Mouse (Mus musculus) liver, embryonic 12.5 days (tissue): ENCODE data around the gene Dxo. TPM values are rescaled to one million over a fixed set of nuclear protein-coding genes. Genes with fewer than 3 reads are reported as not detected.

Source experiments
- ATAC-seq: fragments of 200-750 bp; cut with Nextera tagmentation; 2 replicates; pipeline ENCODE4 v1.8.0; 2017; ENCODE audit warnings: moderate number of reproducible peaks, mild to moderate bottlenecking, moderate library complexity
- H3K27ac ChIP-seq: fragments of 300-500 bp; sonication (generic); 2 replicates; pipeline ENCODE4 v1.5.1; 2016; ENCODE audit warnings: mild to moderate bottlenecking
- H3K27me3 ChIP-seq: fragments of 300-500 bp; sonication (generic); replicated peaks from 2 replicates; pipeline ENCODE4 v1.6.1; 2016; ENCODE audit warnings: mild to moderate bottlenecking, moderate library complexity
- H3K36me3 ChIP-seq: fragments of 300-500 bp; sonication (generic); 2 replicates; pipeline ENCODE4 v1.6.1; 2016; ENCODE audit warnings: mild to moderate bottlenecking, moderate library complexity
- H3K4me1 ChIP-seq: fragments of 300-500 bp; sonication (generic); 2 replicates; pipeline ENCODE4 v1.6.1; 2016
- H3K4me2 ChIP-seq: fragments of 300-500 bp; sonication (generic); 2 replicates; pipeline ENCODE4 v1.6.1; 2016; ENCODE audit warnings: mild to moderate bottlenecking, moderate library complexity
- H3K4me3 ChIP-seq: fragments of 300-500 bp; sonication (generic); 2 replicates; pipeline ENCODE4 v1.5.1; 2016; ENCODE audit warnings: mild to moderate bottlenecking, moderate library complexity
- H3K9ac ChIP-seq: fragments of 300-500 bp; sonication (generic); 2 replicates; pipeline ENCODE4 v1.6.1; 2016; ENCODE audit warnings: mild to moderate bottlenecking, moderate library complexity
- H3K9me3 ChIP-seq: fragments of 300-500 bp; sonication (generic); replicated peaks from 2 replicates; pipeline ENCODE4 v1.6.1; 2016; ENCODE audit warnings: mild to moderate bottlenecking, moderate library complexity
- WGBS: fragments of 180-500 bp; shearing (Covaris S2); methylation state at CpG from one replicate; pipeline ENCODE4 v1.1.7; 2016; ENCODE audit not compliant: insufficient replicate concordance; 5-methylcytosine and 5-hydroxymethylcytosine counted together
- polyA plus RNA-seq: library from polyadenylated mRNA; unstranded; fragments of >200 nt; fragmentation: Nextera tagmentation; extraction: Ambion mirVana; gene quantifications from 2 replicates; pipeline ENCODE4 v1.2.1, GENCODE M21; 2016

Gene Dxo
- polyA plus RNA-seq, 1 experiment from 2014 or later: 38.8 TPM

GRCm38 (mm10) chr17:34858670-34859069, 21.9 kb downstream of the Dxo start:
- Histone ChIP-seq H3K27ac (no peak overlapping the region), H3K4me1 (peaks cover 4% of the 10 kb centered on the region; the same call in 1 of the 2 replicates), H3K9ac (no peak overlapping the region), H3K9me3 (no peaks in the 10 kb centered on the region), H3K27me3 (peaks cover 13% of the 10 kb centered on the region; the same call in 1 of the 2 replicates), H3K36me3 (peaks cover 44% of the 10 kb centered on the region), H3K4me2 (no peak overlapping the region), H3K4me3 (no peak overlapping the region)
- ATAC-seq: no peak
- WGBS: 33% methylated on average over 4 of the region's 4 CpGs

- peaks cover 16% of the 10 kb centered on the region; the same call in 1 of the 2 replicates for H3K27me3 ChIP-seq
- WGBS: 74% methylated on average over 9 of the region's 9 CpGs
- peaks cover 4% of the 10 kb centered on the region; the same call in 1 of the 2 replicates for H3K4me1 ChIP-seq
- peaks cover 25% of the 10 kb centered on the region for H3K36me3 ChIP-seq
- H3K27ac ChIP-seq: no peak overlapping the region
- no peak overlapping the region for H3K4me3 ChIP-seq
- no peak overlapping the region for H3K9ac ChIP-seq
- H3K9me3 ChIP-seq: no peaks in the 10 kb centered on the region
- H3K4me2 ChIP-seq: peak overlapping the region; percentile 45
- ATAC-seq: no peak
Observed at GRCm38 (mm10) chr17:34860514-34860913, 23.7 kb downstream of the Dxo start.

GRCm38 (mm10) chr17:34861704-34862415, 25.0 kb downstream of the Dxo start:
- H3K4me1 ChIP-seq: peaks cover 4% of the 10 kb centered on the region; the same call in 1 of the 2 replicates
- H3K27ac ChIP-seq: peak overlapping the region; percentile 36
- H3K9me3 ChIP-seq: no peaks in the 10 kb centered on the region
- H3K4me3 ChIP-seq: peak overlapping the region; percentile 34
- H3K4me2 ChIP-seq: peak overlapping the region; percentile 45
- WGBS: 42% methylated on average over 13 of the region's 13 CpGs
- ATAC-seq: peak; percentile 56
- no peak overlapping the region; the same call in 1 of the 2 replicates for H3K9ac ChIP-seq
- H3K36me3 ChIP-seq: peaks cover 12% of the 10 kb centered on the region
- H3K27me3 ChIP-seq: peaks cover 19% of the 10 kb centered on the region

GRCm38 (mm10) chr17:34862416-34863081, 25.7 kb downstream of the Dxo start, which contains the start of gene Cfb:
Cfb (minus strand) TSS chr17:34862518.
- Histone ChIP-seq H3K4me2 (peak within 1 kb of the TSS; percentile 45), H3K4me3 (peak within 1 kb of the TSS; percentile 34), H3K27ac (peak within 1 kb of the TSS; percentile 36), H3K36me3 (peaks cover 5% of the 10 kb centered on the region; the same call in 1 of the 2 replicates), H3K27me3 (peaks cover 19% of the 10 kb centered on the region), H3K4me1 (peaks cover 4% of the 10 kb centered on the region; the same call in 1 of the 2 replicates), H3K9ac (no peak within 1 kb of the TSS; the same call in 1 of the 2 replicates), H3K9me3 (no peaks in the 10 kb centered on the region)
- peak; percentile 42; the same call in 1 of the 2 replicates for ATAC-seq
- WGBS: 44% methylated on average over 8 of the region's 8 CpGs

GRCm38 (mm10) chr17:34865981-34866380, 29.2 kb downstream of the Dxo start:
- H3K4me3 ChIP-seq: no peak overlapping the region
- H3K4me1 ChIP-seq: no peaks in the 10 kb centered on the region; the same call in 1 of the 2 replicates
- ATAC-seq: no peak
- H3K9ac ChIP-seq: no peak overlapping the region
- H3K27ac ChIP-seq: no peak overlapping the region
- peaks cover 23% of the 10 kb centered on the region for H3K27me3 ChIP-seq
- 48% methylated on average over 7 of the region's 7 CpGs for WGBS
- H3K36me3 ChIP-seq: no peaks in the 10 kb centered on the region
- no peak overlapping the region for H3K4me2 ChIP-seq
- no peaks in the 10 kb centered on the region for H3K9me3 ChIP-seq

- Histone ChIP-seq H3K4me3 (no peak overlapping the region), H3K9ac (no peak overlapping the region), H3K9me3 (no peaks in the 10 kb centered on the region), H3K27ac (no peak overlapping the region), H3K4me1 (0 out of 2 replicates have a peak, but pooled peaks cover under 1% of the 10 kb centered on the region), H3K4me2 (no peak overlapping the region), H3K36me3 (0 out of 2 replicates have a peak, but pooled peaks cover 2% of the 10 kb centered on the region), H3K27me3 (peaks cover 23% of the 10 kb centered on the region)
- ATAC-seq: no peak
- WGBS: 76% methylated on average over 6 of the region's 6 CpGs
Observed at GRCm38 (mm10) chr17:34874321-34874720, 37.5 kb downstream of the Dxo start.

- H3K9ac ChIP-seq: no peak within 1 kb of the TSS
- WGBS: 62% methylated on average over 11 of the region's 11 CpGs
- H3K9me3 ChIP-seq: no peaks in the 10 kb centered on the region
- 0 out of 2 replicates have a peak, but pooled peaks cover 2% of the 10 kb centered on the region for H3K36me3 ChIP-seq
- no peak within 1 kb of the TSS for H3K4me3 ChIP-seq
- no peak for ATAC-seq
- H3K27me3 ChIP-seq: 0 out of 2 replicates have a peak, but pooled peaks cover 4% of the 10 kb centered on the region
- no peak within 1 kb of the TSS for H3K27ac ChIP-seq
- peaks cover 28% of the 10 kb centered on the region for H3K4me1 ChIP-seq
- 0 out of 2 replicates have a peak within 1 kb of the TSS, but pooled peaks have one; percentile 15 for H3K4me2 ChIP-seq
Observed at GRCm38 (mm10) chr17:34879336-34879879, 42.6 kb downstream of the Dxo start, which contains the start of gene Zbtb12. Zbtb12 (plus strand) TSS chr17:34879483.

- peak overlapping the region; percentile 54 for H3K4me2 ChIP-seq
- 0 out of 2 replicates have a peak overlapping the region, but pooled peaks have one; percentile 53 for H3K27ac ChIP-seq
- H3K36me3 ChIP-seq: no peaks in the 10 kb centered on the region
- peaks cover 45% of the 10 kb centered on the region for H3K4me1 ChIP-seq
- H3K9me3 ChIP-seq: no peaks in the 10 kb centered on the region
- 0 out of 2 replicates have a peak overlapping the region, but pooled peaks have one; percentile 18 for H3K9ac ChIP-seq
- no peak for ATAC-seq
- H3K4me3 ChIP-seq: no peak overlapping the region
- 0 out of 2 replicates have a peak, but pooled peaks cover 4% of the 10 kb centered on the region for H3K27me3 ChIP-seq
Observed at GRCm38 (mm10) chr17:34881166-34881565, 44.3 kb downstream of the Dxo start.

GRCm38 (mm10) chr17:34881683-34882310, 45.0 kb downstream of the Dxo start, which contains the start of gene Gm20547:
Gm20547 (minus strand) TSS chr17:34882042.
- Histone ChIP-seq H3K27me3 (0 out of 2 replicates have a peak, but pooled peaks cover 4% of the 10 kb centered on the region), H3K36me3 (no peaks in the 10 kb centered on the region), H3K9ac (peak within 1 kb of the TSS; percentile 18; the same call in 1 of the 2 replicates), H3K4me1 (peaks cover 51% of the 10 kb centered on the region), H3K9me3 (no peaks in the 10 kb centered on the region), H3K4me3 (peak within 1 kb of the TSS; percentile 26), H3K27ac (peak within 1 kb of the TSS; percentile 53; the same call in 1 of the 2 replicates), H3K4me2 (peak within 1 kb of the TSS; percentile 54)
- ATAC-seq: 0 out of 2 replicates have a peak, but pooled peaks have one; percentile 14
- 22% methylated on average over 15 of the region's 15 CpGs for whole genome bisulfite sequencing

- Histone ChIP-seq H3K4me1 (peaks cover 51% of the 10 kb centered on the region), H3K4me2 (no peak overlapping the region), H3K9ac (no peak overlapping the region), H3K36me3 (no peaks in the 10 kb centered on the region), H3K4me3 (no peak overlapping the region), H3K27ac (no peak overlapping the region), H3K9me3 (no peaks in the 10 kb centered on the region), H3K27me3 (0 out of 2 replicates have a peak, but pooled peaks cover 4% of the 10 kb centered on the region)
- ATAC-seq: no peak
- WGBS: 51% methylated on average over 3 of the region's 3 CpGs
Observed at GRCm38 (mm10) chr17:34883332-34883731, 46.5 kb downstream of the Dxo start.

- H3K27me3 ChIP-seq: 0 out of 2 replicates have a peak, but pooled peaks cover 4% of the 10 kb centered on the region
- H3K9ac ChIP-seq: peak overlapping the region; percentile 6; the same call in 1 of the 2 replicates
- no peak overlapping the region for H3K4me3 ChIP-seq
- no peak overlapping the region for H3K27ac ChIP-seq
- peaks cover 47% of the 10 kb centered on the region for H3K4me1 ChIP-seq
- H3K9me3 ChIP-seq: no peaks in the 10 kb centered on the region
- peak; percentile 48 for ATAC-seq
- H3K4me2 ChIP-seq: 0 out of 2 replicates have a peak overlapping the region, but pooled peaks have one; percentile 11
- H3K36me3 ChIP-seq: no peaks in the 10 kb centered on the region
- WGBS: 28% methylated on average over 6 of the region's 6 CpGs
Observed at GRCm38 (mm10) chr17:34884704-34885103, 47.9 kb downstream of the Dxo start.
